Mouse (Mus musculus) lung, embryonic 14.5 days (tissue): ENCODE results near the gene Poc1a. TPM values are rescaled to one million over a fixed set of nuclear protein-coding genes. Genes with fewer than 3 reads are reported as not detected.

Experiments
- ATAC-seq: fragments of 200-750 bp; cut with Nextera tagmentation; 2 replicates; pipeline ENCODE4 v1.8.0; 2017; ENCODE audit warnings: mild to moderate bottlenecking, moderate TSS enrichment, moderate library complexity; ENCODE audit not compliant: insufficient read depth
- DNase-seq: peaks from one replicate; pipeline ENCODE4 v3.0.0-alpha.2; 2015
- H3K27ac ChIP-seq: fragments of 300-500 bp; sonication (generic); 2 replicates; pipeline ENCODE4 v1.5.1; 2014; ENCODE audit warnings: low read depth, mild to moderate bottlenecking, moderate library complexity
- H3K27me3 ChIP-seq: fragments of 300-500 bp; sonication (generic); 2 replicates; pipeline ENCODE4 v1.6.1; 2014; ENCODE audit warnings: low read length, control low read depth; ENCODE audit not compliant: insufficient read depth
- H3K36me3 ChIP-seq: fragments of 300-500 bp; sonication (generic); 2 replicates; pipeline ENCODE4 v1.6.1; 2014; ENCODE audit warnings: control low read depth; ENCODE audit not compliant: insufficient read depth
- H3K4me1 ChIP-seq: fragments of 300-500 bp; sonication (generic); 2 replicates; pipeline ENCODE4 v1.6.1; 2014; ENCODE audit warnings: antibody characterized with exemption, control low read depth; ENCODE audit not compliant: insufficient read depth
- H3K4me2 ChIP-seq: fragments of 300-500 bp; sonication (generic); 2 replicates; pipeline ENCODE4 v1.6.1; 2014; ENCODE audit warnings: mild to moderate bottlenecking
- H3K4me3 ChIP-seq: fragments of 300-500 bp; sonication (generic); 2 replicates; pipeline ENCODE4 v1.5.1; 2014; ENCODE audit warnings: low read depth, low read length
- H3K9ac ChIP-seq: fragments of 300-500 bp; sonication (generic); 2 replicates; pipeline ENCODE4 v1.6.1; 2014
- H3K9me3 ChIP-seq: fragments of 300-500 bp; sonication (generic); 2 replicates; pipeline ENCODE4 v1.6.1; 2016; ENCODE audit warnings: low read depth, low read length, control low read depth
- CTCF ChIP-seq: IDR thresholded peaks from 2 replicates; pipeline ENCODE4 v1.5.1; 2016; ENCODE audit warnings: antibody characterized with exemption, low read depth
- WGBS: fragments of 180-500 bp; shearing (Covaris S2); extraction: QIAGEN DNeasy Blood & Tissue Kit; methylation state at CpG from one replicate; pipeline ENCODE4 v1.1.7; 2014; 5-methylcytosine and 5-hydroxymethylcytosine counted together
- polyA plus RNA-seq: library from polyadenylated mRNA; unstranded; fragments of >200 nt; fragmentation: Nextera tagmentation; extraction: Ambion mirVana; gene quantifications from 2 replicates; pipeline ENCODE4 v1.2.1, GENCODE M21; 2014

Gene Poc1a
- polyA plus RNA-seq, 1 experiment from 2014 or later, result 29.5 TPM

GRCm38 (mm10) chr9:106392828-106393527 is 112.1 kb downstream of the Poc1a start:
- Histone ChIP-seq H3K36me3 (no peaks in the 10 kb centered on the region), H3K4me2 (no peak overlapping the region), H3K4me1 (peaks cover 3% of the 10 kb centered on the region; the same call in 1 of the 2 replicates), H3K4me3 (no peak overlapping the region), H3K27me3 (no peaks in the 10 kb centered on the region), H3K9me3 (no peaks in the 10 kb centered on the region), H3K9ac (no peak overlapping the region), H3K27ac (no peak overlapping the region)
- no peak for DNase-seq
- no peak for ATAC-seq
- TF ChIP-seq CTCF, result no peak
- 69% methylated on average over 11 of the region's 11 CpGs for WGBS

- H3K27me3 ChIP-seq, result no peaks in the 10 kb centered on the region
- ATAC-seq (no peak), DNase-seq (no peak)
- no peak overlapping the region for H3K9ac ChIP-seq
- no peak overlapping the region for H3K4me2 ChIP-seq
- WGBS, result 77% methylated on average over 8 of the region's 8 CpGs
- H3K36me3 ChIP-seq, result no peaks in the 10 kb centered on the region
- no peaks in the 10 kb centered on the region for H3K9me3 ChIP-seq
- no peak for TF ChIP-seq CTCF
- no peak overlapping the region for H3K27ac ChIP-seq
- H3K4me1 ChIP-seq, result peaks cover 3% of the 10 kb centered on the region; the same call in 1 of the 2 replicates
- H3K4me3 ChIP-seq, result no peak overlapping the region
Observed at GRCm38 (mm10) chr9:106393548-106393947, 112.7 kb downstream of the Poc1a start.

DNA sequence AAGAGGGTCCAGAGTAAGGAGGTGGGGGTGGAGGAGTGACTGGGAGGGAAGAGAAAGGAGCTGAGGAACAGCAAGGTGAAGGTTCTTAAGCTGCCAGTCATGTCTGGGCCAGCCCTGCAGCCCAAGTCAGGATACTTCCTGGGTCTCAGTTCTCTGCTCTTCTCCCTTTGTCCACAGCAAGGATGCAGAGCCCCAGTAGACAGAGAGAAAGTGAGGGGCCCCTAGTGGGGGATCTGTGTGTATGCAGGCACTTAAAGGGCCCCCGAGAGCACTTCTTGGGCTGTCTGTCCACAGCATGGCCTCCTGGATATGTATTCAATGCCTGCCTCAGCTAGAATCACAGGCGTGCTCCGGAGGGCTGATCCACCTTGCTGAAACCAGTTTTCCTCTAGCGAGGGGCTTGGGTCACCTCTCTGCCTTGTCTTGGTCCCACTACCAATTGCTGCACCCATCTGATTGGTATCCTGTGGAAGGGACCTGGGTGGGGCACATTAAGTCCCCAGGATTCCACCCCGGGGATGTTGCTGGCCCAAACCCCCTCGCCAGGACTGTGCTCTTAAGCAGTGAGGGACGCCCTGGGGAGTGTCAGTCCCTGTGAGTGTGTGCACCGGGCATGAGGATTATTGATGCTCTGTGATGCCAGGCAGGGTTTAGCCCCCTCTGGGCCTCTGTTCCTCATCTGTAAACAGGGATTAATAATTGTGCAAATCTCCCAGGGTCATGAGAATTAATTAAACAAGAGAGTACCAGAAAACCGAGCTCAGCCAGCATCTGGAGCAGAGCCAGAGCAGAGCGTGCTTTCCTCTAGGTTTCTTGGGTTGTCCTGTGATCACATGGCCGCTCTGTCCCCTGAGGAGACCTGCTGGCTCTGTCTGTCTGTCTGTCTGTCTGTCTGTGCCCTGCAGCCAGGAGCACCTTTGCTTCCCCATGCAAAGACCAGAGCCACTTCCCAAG is 114.1 kb downstream of the Poc1a start:
- no peak overlapping the region; the same call in 1 of the 2 replicates for H3K9ac ChIP-seq

GRCm38 (mm10) chr9:106397733-106398132 is 116.9 kb downstream of the Poc1a start:
- no peak for TF ChIP-seq CTCF
- Histone ChIP-seq H3K27ac (no peak overlapping the region), H3K9me3 (no peaks in the 10 kb centered on the region), H3K4me2 (no peak overlapping the region), H3K9ac (no peak overlapping the region), H3K27me3 (no peaks in the 10 kb centered on the region), H3K36me3 (no peaks in the 10 kb centered on the region), H3K4me1 (peaks cover 3% of the 10 kb centered on the region; the same call in 1 of the 2 replicates), H3K4me3 (no peak overlapping the region)
- ATAC-seq (no peak), DNase-seq (no peak)
- 49% methylated on average over 4 of the region's 4 CpGs for WGBS

More for the DNA sequence above, 114.1 kb downstream of the Poc1a start:
- peak; percentile 55 for TF ChIP-seq CTCF
- peak; percentile 69 for DNase-seq
- no peaks in the 10 kb centered on the region for H3K36me3 ChIP-seq
- no peak overlapping the region for H3K27ac ChIP-seq
- H3K4me1 ChIP-seq, result peaks cover 3% of the 10 kb centered on the region; the same call in 1 of the 2 replicates
- no peak overlapping the region for H3K4me2 ChIP-seq
- no peak overlapping the region for H3K4me3 ChIP-seq
- ATAC-seq, result peak; percentile 65; the same call in 1 of the 2 replicates
- no peaks in the 10 kb centered on the region for H3K27me3 ChIP-seq
- 40% methylated on average over 11 of the region's 11 CpGs for WGBS
- H3K9me3 ChIP-seq, result no peaks in the 10 kb centered on the region

DNA sequence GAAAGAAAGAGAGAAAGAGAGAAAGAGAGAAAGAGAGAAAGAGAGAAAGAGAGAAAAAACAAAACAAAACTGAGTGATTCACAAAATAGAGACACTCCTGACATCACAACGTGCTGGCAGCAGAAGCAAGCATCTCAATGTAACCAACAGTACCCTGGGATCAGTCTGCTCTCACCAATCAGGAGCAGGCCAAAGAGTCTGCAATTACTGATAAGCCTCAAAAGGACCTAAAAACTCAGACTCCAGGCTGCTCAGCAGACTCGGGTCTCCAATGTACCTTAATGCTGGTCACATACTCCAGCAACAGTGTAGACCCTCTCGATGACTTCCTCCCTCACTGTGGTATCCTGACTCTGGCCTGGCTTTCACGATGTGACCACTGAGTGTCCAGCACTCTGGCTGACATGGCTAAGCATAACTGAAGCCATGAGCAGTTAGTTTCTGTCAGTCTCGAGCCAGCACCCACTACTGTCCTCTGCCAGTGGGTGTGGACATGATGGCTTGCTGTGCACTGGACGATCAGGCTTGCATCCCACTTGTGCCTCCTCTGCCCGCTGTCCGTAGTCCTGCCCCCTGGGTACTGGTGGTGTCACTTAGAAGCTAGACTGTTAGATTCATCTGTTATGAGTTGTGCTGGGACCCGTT is 117.9 kb downstream of the Poc1a start:
- WGBS, result 44% methylated on average over 9 of the region's 9 CpGs
- no peak overlapping the region for H3K27ac ChIP-seq
- ATAC-seq, result no peak
- H3K27me3 ChIP-seq, result no peaks in the 10 kb centered on the region
- no peaks in the 10 kb centered on the region for H3K9me3 ChIP-seq
- TF ChIP-seq CTCF, result no peak
- H3K4me2 ChIP-seq, result no peak overlapping the region
- no peaks in the 10 kb centered on the region for H3K36me3 ChIP-seq
- H3K9ac ChIP-seq, result no peak overlapping the region
- H3K4me1 ChIP-seq, result 0 out of 2 replicates have a peak, but pooled peaks cover 3% of the 10 kb centered on the region
- no peak overlapping the region for H3K4me3 ChIP-seq
- no peak for DNase-seq

- 83% methylated on average over 3 of the region's 3 CpGs for WGBS
- no peak for DNase-seq
- Histone ChIP-seq H3K4me1 (0 out of 2 replicates have a peak, but pooled peaks cover 3% of the 10 kb centered on the region), H3K36me3 (no peaks in the 10 kb centered on the region), H3K9me3 (no peaks in the 10 kb centered on the region), H3K4me2 (no peak overlapping the region), H3K27me3 (no peaks in the 10 kb centered on the region), H3K4me3 (no peak overlapping the region), H3K9ac (no peak overlapping the region), H3K27ac (no peak overlapping the region)
- TF ChIP-seq CTCF, result no peak
- no peak for ATAC-seq
Observed at GRCm38 (mm10) chr9:106399808-106400207, 118.9 kb downstream of the Poc1a start.

Other genes with a start within 250 kb of the Poc1a start
- gene Col6a4, start 184.3 kb upstream of the Poc1a start, polyA plus RNA-seq, result 0.95 and 1.0 TPM in 2 replicates
- gene Glyctk, start 122.9 kb upstream of the Poc1a start, polyA plus RNA-seq, result 1.5 and 1.6 TPM in 2 replicates
- gene Wdr82, start 110.1 kb upstream of the Poc1a start, polyA plus RNA-seq, result 26.7 and 26.9 TPM in 2 replicates
- gene Ppm1m, start 81.3 kb upstream of the Poc1a start, polyA plus RNA-seq, result 49.2 and 55.0 TPM in 2 replicates
- 77.0 and 78.1 TPM in 2 replicates for gene Twf2, start 78.0 kb upstream of the Poc1a start, polyA plus RNA-seq
- gene Tlr9, start 58.5 kb upstream of the Poc1a start, polyA plus RNA-seq, result 0.08 and 0.09 TPM in 2 replicates
- gene Alas1, start 32.4 kb upstream of the Poc1a start, polyA plus RNA-seq, result 104 and 110 TPM in 2 replicates
- 23.9 and 27.3 TPM in 2 replicates for gene Dusp7, start 87.6 kb downstream of the Poc1a start, polyA plus RNA-seq
- 1,268 and 1,276 TPM in 2 replicates for gene Rpl29, start 148.4 kb downstream of the Poc1a start, polyA plus RNA-seq
- 33.2 and 34.9 TPM in 2 replicates for gene Acy1, start 157.3 kb downstream of the Poc1a start, polyA plus RNA-seq
- 10.0 and 11.0 TPM in 2 replicates for gene Abhd14b, start 166.4 kb downstream of the Poc1a start, polyA plus RNA-seq
- gene Abhd14a, start 166.6 kb downstream of the Poc1a start, polyA plus RNA-seq, result 46.0 and 48.4 TPM in 2 replicates
- 95.9 and 109 TPM in 2 replicates for gene Pcbp4, start 172.2 kb downstream of the Poc1a start, polyA plus RNA-seq
- 0.26 and 0.34 TPM in 2 replicates for gene Gpr62, start 184.9 kb downstream of the Poc1a start, polyA plus RNA-seq
- 45.2 and 52.7 TPM in 2 replicates for gene Rrp9, start 194.9 kb downstream of the Poc1a start, polyA plus RNA-seq
- 1.6 and 2.4 TPM in 2 replicates for gene Parp3, start 195.9 kb downstream of the Poc1a start, polyA plus RNA-seq
- not detected in 2 replicates for gene Iqcf1, start 218.9 kb downstream of the Poc1a start, polyA plus RNA-seq
- gene Iqcf5, start 233.5 kb downstream of the Poc1a start, polyA plus RNA-seq, result not detected in 2 replicates